Mouse (Mus musculus): ENCODE data around the gene Tmem11. TPM values are rescaled to one million over a fixed set of nuclear protein-coding genes. Genes with fewer than 3 reads are reported as not detected.

Gene Tmem11
- 55.9 and 57.8 TPM in 2 replicates for polyA plus RNA-seq (2015; fragmentation: Nextera tagmentation; extraction: Ambion mirVana)

- WGBS: under 1% methylated on average over 61 of the region's 62 CpGs
- no peaks in the 10 kb centered on the region for H3K9me3 ChIP-seq (replicated peaks; ENCODE audit: low read length)
- peak within 1 kb of the TSS; percentile 62 for H3K4me2 ChIP-seq (ENCODE audit: low read length)
- DNase-seq (ENCODE audit: low spot score) (peak; percentile 99), ATAC-seq (replicated peaks; ENCODE audit: low FRiP score, low read depth) (peak; percentile 98)
- H3K4me3 ChIP-seq (replicated peaks; ENCODE audit: low read depth, low read length): peak within 1 kb of the TSS; percentile 77
- H3K36me3 ChIP-seq (ENCODE audit: insufficient read depth, low read length): 0 out of 2 replicates have a peak, but pooled peaks cover 6% of the 10 kb centered on the region
- TF ChIP-seq CTCF (IDR thresholded peaks at IDR 0.05; ENCODE audit: low read depth): peak; percentile 26
- H3K27me3 ChIP-seq (ENCODE audit: insufficient read depth, low read length): no peaks in the 10 kb centered on the region
- peaks cover 20% of the 10 kb centered on the region for H3K4me1 ChIP-seq (replicated peaks; ENCODE audit: insufficient read depth, low read length)
- peak within 1 kb of the TSS; percentile 98 for H3K27ac ChIP-seq
- H3K9ac ChIP-seq (ENCODE audit: low read depth, low read length): peak within 1 kb of the TSS; percentile 85
Measured at GRCm38 (mm10) chr11:60878675-60879294, at the start of gene Tmem11. Gene Tmem11, minus strand, starts transcription at chr11:60879272.

- Histone ChIP-seq H3K9ac (ENCODE audit: low read depth, low read length) (no peak overlapping the region), H3K9me3 (replicated peaks; ENCODE audit: low read length) (no peaks in the 10 kb centered on the region), H3K27ac (peak overlapping the region; percentile 47), H3K4me1 (replicated peaks; ENCODE audit: insufficient read depth, low read length) (peaks cover 14% of the 10 kb centered on the region; the same call in 1 of the 2 replicates), H3K36me3 (ENCODE audit: insufficient read depth, low read length) (no peaks in the 10 kb centered on the region), H3K27me3 (ENCODE audit: insufficient read depth, low read length) (no peaks in the 10 kb centered on the region), H3K4me3 (replicated peaks; ENCODE audit: low read depth, low read length) (no peak overlapping the region), H3K4me2 (ENCODE audit: low read length) (peak overlapping the region; percentile 36)
- ATAC-seq (replicated peaks; ENCODE audit: low FRiP score, low read depth) (peak; percentile 72), DNase-seq (ENCODE audit: low spot score) (peak; percentile 97)
- peak; percentile 99 for TF ChIP-seq CTCF (IDR thresholded peaks at IDR 0.05; ENCODE audit: low read depth)
- WGBS: under 1% methylated on average over 9 of the region's 9 CpGs
Measured at GRCm38 (mm10) chr11:60927264-60927663, 48.2 kb upstream of the Tmem11 start.

DNA sequence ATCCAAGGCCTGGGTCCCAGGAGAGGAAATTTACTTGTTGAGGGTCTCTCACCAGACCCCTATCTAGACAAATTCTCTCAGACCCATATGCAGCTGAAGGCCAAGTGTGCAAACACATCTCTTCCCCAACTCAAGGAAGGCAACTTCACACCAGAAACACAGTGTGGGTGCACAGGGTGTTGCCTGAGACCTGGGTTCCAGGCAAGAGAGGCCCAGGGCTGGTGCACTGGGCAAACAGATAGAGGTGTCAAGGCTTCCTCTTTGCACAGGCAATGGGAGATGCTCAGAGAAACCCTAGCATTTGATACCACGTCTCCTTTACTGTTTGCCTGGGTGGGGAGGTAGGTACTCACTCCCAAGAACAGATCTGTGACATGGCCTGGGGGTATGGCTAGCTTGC is 45.9 kb upstream of the Tmem11 start:
- no peak overlapping the region for H3K27ac ChIP-seq
- no peak overlapping the region for H3K4me3 ChIP-seq (replicated peaks; ENCODE audit: low read depth, low read length)
- peaks cover 6% of the 10 kb centered on the region; the same call in 1 of the 2 replicates for H3K4me1 ChIP-seq (replicated peaks; ENCODE audit: insufficient read depth, low read length)
- no peak for TF ChIP-seq CTCF (IDR thresholded peaks at IDR 0.05; ENCODE audit: low read depth)
- H3K27me3 ChIP-seq (ENCODE audit: insufficient read depth, low read length): no peaks in the 10 kb centered on the region
- DNase-seq (ENCODE audit: low spot score): no peak
- no peak overlapping the region for H3K4me2 ChIP-seq (ENCODE audit: low read length)
- WGBS: 81% methylated on average over 1 of the region's 1 CpGs
- H3K9me3 ChIP-seq (replicated peaks; ENCODE audit: low read length): no peaks in the 10 kb centered on the region
- no peak for ATAC-seq (replicated peaks; ENCODE audit: low FRiP score, low read depth)
- H3K9ac ChIP-seq (ENCODE audit: low read depth, low read length): no peak overlapping the region
- H3K36me3 ChIP-seq (ENCODE audit: insufficient read depth, low read length): no peaks in the 10 kb centered on the region

GRCm38 (mm10) chr11:60924498-60924897 is 45.4 kb upstream of the Tmem11 start:
- 44% methylated on average over 6 of the region's 6 CpGs for WGBS
- H3K4me3 ChIP-seq (replicated peaks; ENCODE audit: low read depth, low read length): no peak overlapping the region
- H3K9ac ChIP-seq (ENCODE audit: low read depth, low read length): no peak overlapping the region
- no peaks in the 10 kb centered on the region for H3K36me3 ChIP-seq (ENCODE audit: insufficient read depth, low read length)
- peaks cover 6% of the 10 kb centered on the region; the same call in 1 of the 2 replicates for H3K4me1 ChIP-seq (replicated peaks; ENCODE audit: insufficient read depth, low read length)
- H3K9me3 ChIP-seq (replicated peaks; ENCODE audit: low read length): no peaks in the 10 kb centered on the region
- no peak for ATAC-seq (replicated peaks; ENCODE audit: low FRiP score, low read depth)
- TF ChIP-seq CTCF (IDR thresholded peaks at IDR 0.05; ENCODE audit: low read depth): no peak
- H3K27ac ChIP-seq: no peak overlapping the region
- DNase-seq (ENCODE audit: low spot score): no peak
- no peaks in the 10 kb centered on the region for H3K27me3 ChIP-seq (ENCODE audit: insufficient read depth, low read length)
- no peak overlapping the region for H3K4me2 ChIP-seq (ENCODE audit: low read length)

DNA sequence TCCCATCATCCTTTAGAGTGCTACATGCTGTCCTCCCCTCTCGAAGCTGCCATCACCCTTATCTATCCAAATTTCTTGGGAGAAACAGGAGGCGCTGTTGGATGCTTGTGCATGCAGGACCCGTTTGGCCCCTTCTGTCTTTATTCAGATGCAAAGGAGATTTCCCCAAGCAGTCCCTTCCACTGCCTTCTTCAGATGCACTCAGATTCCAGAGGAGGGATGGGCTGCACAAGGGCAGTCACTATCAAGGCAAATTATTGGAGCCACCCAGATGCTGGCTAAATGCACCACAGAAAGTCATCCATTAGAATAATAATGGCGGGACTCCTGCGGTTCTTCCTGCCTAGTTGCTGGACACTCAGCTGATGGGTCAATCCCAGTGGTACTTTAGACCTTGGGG is 43.9 kb upstream of the Tmem11 start:
- H3K4me3 ChIP-seq (replicated peaks; ENCODE audit: low read depth, low read length): no peak overlapping the region
- no peak for DNase-seq (ENCODE audit: low spot score)
- ATAC-seq (replicated peaks; ENCODE audit: low FRiP score, low read depth): no peak
- peaks cover 6% of the 10 kb centered on the region; the same call in 1 of the 2 replicates for H3K4me1 ChIP-seq (replicated peaks; ENCODE audit: insufficient read depth, low read length)
- no peaks in the 10 kb centered on the region for H3K36me3 ChIP-seq (ENCODE audit: insufficient read depth, low read length)
- no peak overlapping the region for H3K4me2 ChIP-seq (ENCODE audit: low read length)
- no peak overlapping the region for H3K27ac ChIP-seq
- no peaks in the 10 kb centered on the region for H3K27me3 ChIP-seq (ENCODE audit: insufficient read depth, low read length)
- no peaks in the 10 kb centered on the region for H3K9me3 ChIP-seq (replicated peaks; ENCODE audit: low read length)
- no peak for TF ChIP-seq CTCF (IDR thresholded peaks at IDR 0.05; ENCODE audit: low read depth)
- WGBS: 79% methylated on average over 5 of the region's 5 CpGs
- no peak overlapping the region for H3K9ac ChIP-seq (ENCODE audit: low read depth, low read length)

GRCm38 (mm10) chr11:60922195-60922594 is 43.1 kb upstream of the Tmem11 start:
- ATAC-seq (replicated peaks; ENCODE audit: low FRiP score, low read depth): no peak
- Histone ChIP-seq H3K4me2 (ENCODE audit: low read length) (no peak overlapping the region), H3K9ac (ENCODE audit: low read depth, low read length) (no peak overlapping the region), H3K4me1 (replicated peaks; ENCODE audit: insufficient read depth, low read length) (0 out of 2 replicates have a peak, but pooled peaks cover 6% of the 10 kb centered on the region), H3K27me3 (ENCODE audit: insufficient read depth, low read length) (no peaks in the 10 kb centered on the region), H3K4me3 (replicated peaks; ENCODE audit: low read depth, low read length) (no peak overlapping the region), H3K36me3 (ENCODE audit: insufficient read depth, low read length) (no peaks in the 10 kb centered on the region), H3K27ac (no peak overlapping the region), H3K9me3 (replicated peaks; ENCODE audit: low read length) (no peaks in the 10 kb centered on the region)
- no peak for TF ChIP-seq CTCF (IDR thresholded peaks at IDR 0.05; ENCODE audit: low read depth)
- 73% methylated on average over 1 of the region's 1 CpGs for WGBS
- DNase-seq (ENCODE audit: low spot score): no peak
